Mouse (Mus musculus) intestine, embryonic 14.5 days (tissue): ENCODE measurements at regions not wholly inside any gene's neighbourhood (a gene's known extent, or its start where the extent isn't known, plus 50 kb on each side); places are given as distances from the start of the nearest gene placed in this dataset.

Experiments used
- ATAC-seq: fragments of 200-750 bp; cut with Nextera tagmentation; replicated peaks from 2 replicates; pipeline ENCODE4 v1.8.0; 2017; ENCODE audit warnings: low read depth, moderate number of reproducible peaks, moderate TSS enrichment, moderate library complexity; ENCODE audit not compliant: low FRiP score, low TSS enrichment
- DNase-seq: peaks from one replicate; pipeline ENCODE4 v3.0.0-alpha.2; 2018; ENCODE audit warnings: low spot score
- H3K27ac ChIP-seq: fragments of 300-500 bp; sonication (generic); 2 replicates; pipeline ENCODE4 v1.5.1; 2014; ENCODE audit warnings: low read depth, mild to moderate bottlenecking, control low read depth
- H3K27me3 ChIP-seq: fragments of 300-500 bp; sonication (generic); replicated peaks from 2 replicates; pipeline ENCODE4 v1.6.1; 2014; ENCODE audit warnings: low read length, control low read depth; ENCODE audit not compliant: control insufficient read depth, insufficient read depth
- H3K36me3 ChIP-seq: fragments of 300-500 bp; sonication (generic); 2 replicates; pipeline ENCODE4 v1.6.1; 2014; ENCODE audit warnings: low read length, control low read depth; ENCODE audit not compliant: control insufficient read depth, insufficient read depth
- H3K4me1 ChIP-seq: fragments of 300-500 bp; sonication (generic); replicated peaks from 2 replicates; pipeline ENCODE4 v1.6.1; 2014; ENCODE audit warnings: low read length, control low read depth, mixed read lengths; ENCODE audit not compliant: control insufficient read depth, insufficient read depth
- H3K4me2 ChIP-seq: fragments of 300-500 bp; sonication (generic); 2 replicates; pipeline ENCODE4 v1.6.1; 2014; ENCODE audit warnings: low read length
- H3K4me3 ChIP-seq: fragments of 300-500 bp; sonication (generic); 2 replicates; pipeline ENCODE4 v1.5.1; 2014; ENCODE audit warnings: low read depth, low read length, control low read depth, mixed read lengths
- H3K9ac ChIP-seq: fragments of 300-500 bp; sonication (generic); 2 replicates; pipeline ENCODE4 v1.6.1; 2014; ENCODE audit warnings: mild to moderate bottlenecking, low read length
- H3K9me3 ChIP-seq: fragments of 300-500 bp; sonication (generic); 2 replicates; pipeline ENCODE4 v1.6.1; 2016; ENCODE audit warnings: low read length, control low read depth; ENCODE audit not compliant: control insufficient read depth
- WGBS: fragments of 180-500 bp; shearing (Covaris S2); extraction: QIAGEN DNeasy Blood & Tissue Kit; methylation state at CpG from one replicate; pipeline ENCODE4 v1.1.7; 2014; 5-methylcytosine and 5-hydroxymethylcytosine counted together

DNA sequence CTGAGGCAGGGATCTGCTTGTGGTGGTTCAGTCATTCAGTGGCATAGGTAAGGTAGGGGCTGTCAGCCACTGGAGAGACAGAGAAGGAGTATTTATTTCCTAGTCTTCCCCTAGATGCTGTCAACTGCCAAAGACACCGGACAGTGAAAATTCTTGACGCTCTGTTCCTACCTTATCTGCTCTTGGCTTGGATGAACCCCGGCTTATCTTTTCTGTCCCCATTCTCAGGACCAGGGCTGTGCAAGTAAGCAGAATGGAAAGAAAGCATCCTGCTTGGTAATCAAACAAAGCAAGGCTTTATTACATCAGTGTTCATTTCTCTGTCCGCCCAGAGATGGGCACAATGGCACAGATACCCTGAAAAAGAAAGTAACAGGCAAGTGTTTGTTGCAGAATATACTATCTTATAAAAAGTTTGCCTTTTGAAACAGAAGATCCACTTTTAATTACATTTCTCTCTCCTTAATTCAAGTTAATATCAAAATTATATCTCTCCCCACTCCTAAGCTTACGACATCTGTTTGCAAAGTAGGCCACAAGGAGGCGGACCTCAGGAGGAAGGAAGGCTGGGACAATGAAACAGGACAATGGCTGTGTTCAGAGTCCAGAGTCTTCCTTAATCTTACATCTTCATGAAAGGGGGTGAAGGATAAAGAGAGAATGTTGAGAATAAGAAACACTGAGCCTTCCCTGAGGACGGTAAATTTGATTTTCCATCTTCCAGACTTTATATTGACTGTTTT is 316.8 kb upstream of the Ubash3b start:
- DNase-seq (no peak), ATAC-seq (no peak)
- Histone ChIP-seq H3K9ac (no peak overlapping the region), H3K4me1 (0 out of 2 replicates have a peak, but pooled peaks cover 3% of the 10 kb centered on the region), H3K9me3 (no peaks in the 10 kb centered on the region), H3K27me3 (no peaks in the 10 kb centered on the region), H3K36me3 (no peaks in the 10 kb centered on the region), H3K4me2 (no peak overlapping the region), H3K4me3 (no peak overlapping the region), H3K27ac (no peak overlapping the region)
- WGBS = 88% methylated on average over 7 of the region's 7 CpGs

DNA sequence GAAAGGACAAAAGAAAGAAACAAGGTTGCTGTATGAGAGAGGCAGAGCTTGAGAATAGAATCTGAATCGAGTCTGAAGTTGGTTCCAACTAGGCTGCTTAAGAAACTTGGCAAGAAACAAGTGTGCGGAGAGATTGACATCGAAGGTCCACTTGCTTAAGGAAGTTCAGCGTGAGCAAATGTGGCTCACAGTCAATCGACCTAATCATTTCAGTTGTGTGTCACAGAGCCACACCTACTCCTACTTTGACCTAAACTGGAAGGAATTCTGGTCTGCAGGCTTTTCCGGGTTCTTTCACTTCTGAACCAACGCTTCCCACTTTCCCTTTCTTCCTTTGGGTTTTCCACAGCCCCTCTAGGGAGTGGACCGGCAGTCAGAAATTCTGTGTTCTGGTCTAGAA is 313.8 kb upstream of the Ubash3b start:
- Histone ChIP-seq H3K4me3 (no peak overlapping the region), H3K27me3 (no peaks in the 10 kb centered on the region), H3K36me3 (no peaks in the 10 kb centered on the region), H3K4me1 (peaks cover 5% of the 10 kb centered on the region; the same call in 1 of the 2 replicates), H3K4me2 (peak overlapping the region; percentile 34), H3K9me3 (no peaks in the 10 kb centered on the region), H3K9ac (peak overlapping the region; percentile 14; the same call in 1 of the 2 replicates), H3K27ac (0 out of 2 replicates have a peak overlapping the region, but pooled peaks have one; percentile 39)
- 80% methylated on average over 8 of the region's 8 CpGs for WGBS
- DNase-seq = no peak
- ATAC-seq = no peak

DNA sequence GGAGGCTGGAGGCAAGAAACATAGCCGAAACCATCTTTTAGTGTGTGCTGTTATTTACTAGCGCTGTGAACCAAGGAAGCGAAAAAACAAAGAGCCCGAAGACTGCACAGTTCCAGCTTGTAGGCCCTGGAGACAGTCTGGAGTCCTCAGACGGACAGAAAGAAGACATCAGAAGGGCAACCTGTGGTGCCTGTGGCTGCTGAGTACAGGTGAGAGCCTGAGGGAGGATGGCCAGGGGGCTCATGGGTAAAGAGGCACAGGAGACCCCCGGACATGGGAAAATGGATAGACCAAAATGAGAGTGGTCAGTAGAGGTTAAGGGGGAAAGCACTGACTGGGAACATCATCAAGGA is 313.4 kb upstream of the Ubash3b start:
- H3K27me3 ChIP-seq = no peaks in the 10 kb centered on the region
- no peak overlapping the region for H3K4me3 ChIP-seq
- H3K27ac ChIP-seq = 0 out of 2 replicates have a peak overlapping the region, but pooled peaks have one; percentile 39
- H3K9ac ChIP-seq = peak overlapping the region; percentile 14; the same call in 1 of the 2 replicates
- DNase-seq (no peak), ATAC-seq (no peak)
- peak overlapping the region; percentile 34 for H3K4me2 ChIP-seq
- no peaks in the 10 kb centered on the region for H3K9me3 ChIP-seq
- peaks cover 8% of the 10 kb centered on the region; the same call in 1 of the 2 replicates for H3K4me1 ChIP-seq
- WGBS = 72% methylated on average over 6 of the region's 6 CpGs
- H3K36me3 ChIP-seq = no peaks in the 10 kb centered on the region

DNA sequence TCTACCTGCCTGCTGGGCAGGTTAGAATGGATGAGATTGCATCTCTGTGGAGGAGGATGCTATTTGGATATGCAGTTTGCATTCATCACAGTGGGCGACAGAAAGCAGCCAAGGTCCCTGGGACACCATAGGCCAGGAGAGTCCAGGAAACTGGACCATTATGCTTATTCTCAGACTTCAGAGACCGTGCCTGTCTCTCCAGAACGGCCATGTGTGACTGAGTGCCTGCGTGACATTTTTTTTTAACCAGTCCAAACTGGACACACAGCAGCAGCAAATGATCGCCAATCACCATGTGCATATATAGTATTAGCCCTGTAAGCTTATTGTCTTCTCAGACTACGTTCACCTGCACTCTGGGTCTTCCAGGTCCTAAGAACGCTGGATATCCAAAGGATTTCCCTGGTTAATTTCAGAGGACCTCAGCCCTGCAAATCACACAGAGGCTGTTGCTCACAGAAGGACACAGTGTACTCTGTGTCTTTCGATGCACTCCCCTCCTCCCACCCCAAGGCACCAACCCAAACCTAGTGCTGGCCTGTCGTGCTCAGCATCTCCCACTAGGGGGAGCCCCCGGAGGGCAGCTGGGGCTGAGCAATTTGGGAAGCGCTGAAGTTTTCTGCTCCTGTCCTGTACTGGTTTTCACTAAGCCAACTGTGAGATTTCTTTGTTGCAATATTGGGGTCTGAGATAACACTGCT is 312.9 kb upstream of the Ubash3b start:
- H3K4me2 ChIP-seq = peak overlapping the region; percentile 34; the same call in 1 of the 2 replicates
- no peak overlapping the region for H3K9ac ChIP-seq

DNA sequence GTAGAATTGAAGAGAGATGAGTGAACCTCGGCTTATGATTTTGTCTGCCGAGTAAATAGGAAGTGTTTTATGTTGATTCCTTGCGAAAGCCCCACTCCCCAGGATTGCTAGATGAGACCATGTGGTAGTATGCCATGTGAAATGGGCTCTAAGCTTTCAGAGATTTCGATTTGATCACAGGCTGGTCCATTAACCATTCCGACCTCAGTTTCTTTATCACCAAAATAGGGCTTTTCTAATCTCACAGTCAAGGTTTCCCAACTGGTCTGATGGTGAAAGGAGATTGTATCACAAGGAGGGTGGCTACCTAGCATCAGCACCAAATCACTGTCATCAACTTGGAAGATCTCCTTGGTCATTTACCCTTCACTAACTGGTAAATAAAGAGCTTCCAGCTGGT is 312.0 kb upstream of the Ubash3b start:
- no peak overlapping the region for H3K9ac ChIP-seq
- H3K27ac ChIP-seq = no peak overlapping the region
- H3K4me3 ChIP-seq = no peak overlapping the region
- ATAC-seq (no peak), DNase-seq (no peak)
- H3K9me3 ChIP-seq = no peaks in the 10 kb centered on the region
- no peaks in the 10 kb centered on the region for H3K36me3 ChIP-seq
- H3K4me2 ChIP-seq = no peak overlapping the region
- no peaks in the 10 kb centered on the region for H3K27me3 ChIP-seq
- H3K4me1 ChIP-seq = peaks cover 16% of the 10 kb centered on the region; the same call in 1 of the 2 replicates
- 90% methylated on average over 5 of the region's 5 CpGs for WGBS

More for the DNA sequence above, 312.9 kb upstream of the Ubash3b start:
- peak; percentile 92 for DNase-seq
- WGBS = 39% methylated on average over 11 of the region's 11 CpGs
- Histone ChIP-seq H3K4me3 (no peak overlapping the region), H3K4me1 (peaks cover 14% of the 10 kb centered on the region; the same call in 1 of the 2 replicates), H3K36me3 (no peaks in the 10 kb centered on the region), H3K27ac (0 out of 2 replicates have a peak overlapping the region, but pooled peaks have one; percentile 39), H3K9me3 (no peaks in the 10 kb centered on the region), H3K27me3 (no peaks in the 10 kb centered on the region)
- peak; percentile 78 for ATAC-seq

DNA sequence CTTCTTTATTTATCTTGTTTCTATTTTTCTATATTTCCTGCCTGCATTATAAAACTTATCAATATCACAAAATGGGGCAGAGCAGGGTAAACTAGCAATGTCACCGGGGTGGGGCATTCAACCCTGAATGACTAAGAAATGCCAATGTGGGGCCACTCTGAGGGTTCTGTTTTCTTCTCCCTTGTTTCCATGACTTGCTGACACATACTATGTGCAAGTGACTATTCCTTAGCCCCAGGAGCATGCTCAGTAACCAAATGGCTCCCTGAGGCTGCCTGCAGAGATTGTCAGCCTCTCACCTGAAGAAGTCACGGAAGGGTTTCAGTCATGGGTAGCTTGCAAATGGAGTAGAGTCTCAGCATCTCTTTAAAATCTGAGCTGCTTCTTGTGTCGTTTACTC is 309.8 kb upstream of the Ubash3b start:
- H3K9ac ChIP-seq = no peak overlapping the region
- H3K27me3 ChIP-seq = no peaks in the 10 kb centered on the region
- no peak for DNase-seq
- peaks cover 16% of the 10 kb centered on the region; the same call in 1 of the 2 replicates for H3K4me1 ChIP-seq
- H3K4me2 ChIP-seq = no peak overlapping the region
- ATAC-seq = no peak
- 90% methylated on average over 3 of the region's 3 CpGs for WGBS
- no peak overlapping the region for H3K4me3 ChIP-seq
- no peaks in the 10 kb centered on the region for H3K9me3 ChIP-seq
- no peak overlapping the region for H3K27ac ChIP-seq
- H3K36me3 ChIP-seq = no peaks in the 10 kb centered on the region

DNA sequence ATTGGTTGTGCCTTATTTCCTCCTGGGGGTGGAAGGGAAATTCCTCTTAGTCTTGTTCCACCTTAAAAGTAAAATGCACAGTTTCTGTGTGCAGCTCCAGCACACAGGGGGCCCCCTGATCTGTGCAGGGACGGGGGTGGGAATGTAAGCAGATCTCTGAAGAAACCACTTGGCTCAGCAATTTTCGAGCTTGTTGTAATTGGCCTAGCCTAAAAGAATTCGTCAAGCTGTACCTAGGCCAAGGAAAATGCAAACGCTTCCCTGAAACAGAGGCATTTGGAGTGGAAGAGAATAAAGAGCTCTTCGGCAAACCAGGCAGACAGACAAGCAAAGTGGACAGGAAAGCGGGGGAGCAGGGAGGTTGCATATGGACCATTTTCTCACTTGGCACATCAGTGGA is 308.5 kb upstream of the Ubash3b start:
- Histone ChIP-seq H3K4me3 (no peak overlapping the region), H3K9me3 (no peaks in the 10 kb centered on the region), H3K4me1 (peaks cover 15% of the 10 kb centered on the region; the same call in 1 of the 2 replicates), H3K27ac (peak overlapping the region; percentile 69), H3K9ac (no peak overlapping the region), H3K27me3 (no peaks in the 10 kb centered on the region), H3K36me3 (no peaks in the 10 kb centered on the region), H3K4me2 (no peak overlapping the region)
- DNase-seq = no peak
- no peak for ATAC-seq
- WGBS = 42% methylated on average over 6 of the region's 6 CpGs

DNA sequence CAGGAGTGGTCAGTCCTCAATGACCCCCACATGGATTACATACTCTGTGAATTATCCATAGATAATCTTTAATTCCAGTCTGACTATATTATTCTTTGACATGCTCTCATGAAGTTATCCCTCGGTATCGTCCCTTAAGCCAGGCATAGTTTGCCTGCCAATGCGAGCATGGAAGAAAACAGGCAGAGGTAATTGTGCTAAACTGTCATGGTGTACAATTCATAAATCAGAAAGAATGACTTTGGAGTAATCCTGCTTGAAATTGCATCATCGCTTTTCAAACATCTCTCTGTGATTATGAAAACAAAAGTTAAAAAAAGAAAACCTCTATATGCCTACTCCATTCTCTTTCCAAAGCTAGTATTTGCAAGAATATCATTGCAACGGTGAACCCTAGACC is 307.9 kb upstream of the Ubash3b start:
- WGBS = 73% methylated on average over 5 of the region's 5 CpGs
- H3K27ac ChIP-seq = peak overlapping the region; percentile 69
- DNase-seq = no peak

More for the DNA sequence above, 307.9 kb upstream of the Ubash3b start:
- no peak overlapping the region for H3K9ac ChIP-seq
- no peak for ATAC-seq
- H3K4me3 ChIP-seq = no peak overlapping the region
- peaks cover 12% of the 10 kb centered on the region; the same call in 1 of the 2 replicates for H3K4me1 ChIP-seq
- no peaks in the 10 kb centered on the region for H3K36me3 ChIP-seq
- H3K27me3 ChIP-seq = no peaks in the 10 kb centered on the region
- H3K4me2 ChIP-seq = no peak overlapping the region
- no peaks in the 10 kb centered on the region for H3K9me3 ChIP-seq
